Mouse (Mus musculus) heart, embryonic 11.5 days (tissue): Measurements from ENCODE around the gene Ddah2. TPM values are rescaled to one million over a fixed set of nuclear protein-coding genes. Genes with fewer than 3 reads are reported as not detected.

ENCODE experiments used
- ATAC-seq: fragments of 200-750 bp; cut with Nextera tagmentation; replicated peaks from 2 replicates; pipeline ENCODE4 v1.8.0; 2017; ENCODE audit warnings: moderate library complexity; ENCODE audit not compliant: insufficient number of reproducible peaks, low FRiP score, low TSS enrichment
- H3K27ac ChIP-seq: fragments of 300-500 bp; sonication (generic); 2 replicates; pipeline ENCODE4 v1.5.1; 2014; ENCODE audit warnings: mild to moderate bottlenecking, low read depth, low read length
- H3K27me3 ChIP-seq: fragments of 300-500 bp; sonication (generic); 2 replicates; pipeline ENCODE4 v1.6.1; 2014; ENCODE audit warnings: mild to moderate bottlenecking, low read length, mixed read lengths; ENCODE audit not compliant: control insufficient read depth, insufficient read depth
- H3K36me3 ChIP-seq: fragments of 300-500 bp; sonication (generic); 2 replicates; pipeline ENCODE4 v1.6.1; 2014; ENCODE audit warnings: mild to moderate bottlenecking, low read length, moderate library complexity, mixed read lengths; ENCODE audit not compliant: control insufficient read depth, insufficient read depth
- H3K4me1 ChIP-seq: fragments of 300-500 bp; sonication (generic); 2 replicates; pipeline ENCODE4 v1.6.1; 2014; ENCODE audit warnings: low read length; ENCODE audit not compliant: control insufficient read depth, insufficient read depth
- H3K4me2 ChIP-seq: fragments of 300-500 bp; sonication (generic); 2 replicates; pipeline ENCODE4 v1.6.1; 2014; ENCODE audit warnings: mild to moderate bottlenecking, moderate library complexity
- H3K4me3 ChIP-seq: fragments of 300-500 bp; sonication (generic); 2 replicates; pipeline ENCODE4 v1.5.1; 2014; ENCODE audit warnings: low read depth, low read length
- H3K9ac ChIP-seq: fragments of 300-500 bp; sonication (generic); 2 replicates; pipeline ENCODE4 v1.6.1; 2014; ENCODE audit warnings: mild to moderate bottlenecking, low read depth, low read length, moderate library complexity
- H3K9me3 ChIP-seq: fragments of 300-500 bp; sonication (generic); replicated peaks from 2 replicates; pipeline ENCODE4 v1.6.1; 2016; ENCODE audit warnings: low read length; ENCODE audit not compliant: control insufficient read depth
- WGBS: fragments of 180-500 bp; shearing (Covaris S2); extraction: QIAGEN DNeasy Blood & Tissue Kit; methylation state at CpG from one replicate; pipeline ENCODE4 v1.1.7; 2014; ENCODE audit not compliant: insufficient replicate concordance; 5-methylcytosine and 5-hydroxymethylcytosine counted together
- polyA plus RNA-seq: library from polyadenylated mRNA; unstranded; fragments of >200 nt; fragmentation: Nextera tagmentation; extraction: Ambion mirVana; gene quantifications from 2 replicates; pipeline ENCODE4 v1.2.1, GENCODE M21; 2014

Ddah2 gene
- polyA plus RNA-seq, 1 experiment from 2014 or later: 213 TPM

DNA sequence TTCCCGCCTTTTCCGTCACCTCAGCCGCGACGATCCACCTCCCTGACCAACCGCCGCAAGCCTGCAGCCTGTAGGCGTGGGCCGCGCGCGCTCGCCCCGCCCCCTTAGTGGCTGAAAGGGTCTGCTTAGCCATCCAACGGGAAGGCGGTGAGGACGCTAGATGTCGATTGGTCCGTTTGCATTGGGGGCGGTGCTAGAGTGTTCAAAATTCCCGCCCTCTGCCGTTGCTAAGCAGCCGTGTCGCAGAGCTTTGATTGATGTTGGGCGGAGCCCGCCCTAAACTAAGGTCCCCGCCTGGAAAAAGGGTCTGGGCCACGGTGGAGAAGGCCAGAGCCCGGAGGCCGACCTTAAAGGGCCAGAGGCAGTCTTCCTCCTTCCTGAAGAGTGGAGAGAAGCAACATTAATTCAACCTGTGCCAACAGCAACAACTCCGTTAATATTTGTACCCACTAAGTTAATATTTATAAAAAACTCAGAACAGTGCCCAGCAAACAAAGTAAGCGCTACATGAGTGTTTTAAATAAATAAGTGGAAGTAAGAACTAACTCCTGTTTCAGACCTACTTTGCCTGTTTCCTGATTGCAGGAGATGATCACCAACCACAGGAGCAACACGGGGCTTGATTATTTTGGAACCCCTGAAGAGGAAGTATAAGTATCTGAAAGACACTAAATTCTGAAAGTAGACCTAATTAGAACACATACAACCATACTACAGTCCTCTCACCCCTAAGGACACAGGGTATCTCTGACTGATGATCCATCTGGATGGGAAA, 12.0 kb upstream of the Ddah2 start, which contains the start of gene Msh5:
Msh5 (minus strand) TSS at position 65 of the 775 bp plus-strand sequence.
- H3K4me1 ChIP-seq: peaks cover 39% of the 10 kb centered on the region
- 3% methylated on average over 32 of the region's 33 CpGs for WGBS

DNA sequence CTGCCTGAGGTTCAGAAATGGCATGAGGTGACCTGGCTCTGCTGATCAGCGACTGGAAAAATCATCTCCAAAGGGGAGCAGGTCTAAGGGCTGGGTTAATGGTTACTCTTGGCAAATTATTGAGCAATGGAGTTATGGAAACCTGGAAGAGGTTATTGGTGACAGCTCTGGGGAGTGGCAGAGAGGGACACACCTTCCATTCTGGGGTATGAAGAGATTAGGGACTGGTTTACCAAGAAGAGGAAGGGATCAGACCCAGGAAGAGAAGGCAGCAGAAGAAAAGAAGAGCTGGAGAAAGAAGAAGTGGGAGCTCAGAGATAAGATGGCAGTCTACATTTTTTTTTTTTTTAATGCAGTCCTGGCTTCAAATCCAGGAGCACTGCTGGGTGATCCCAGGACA, 11.1 kb upstream of the Ddah2 start:
- WGBS: 53% methylated on average over 1 of the region's 1 CpGs
- Histone ChIP-seq H3K4me1 (peaks cover 47% of the 10 kb centered on the region), H3K4me2 (peak overlapping the region; percentile 52), H3K27ac (peak overlapping the region; percentile 99), H3K36me3 (peaks cover 2% of the 10 kb centered on the region), H3K9ac (peak overlapping the region; percentile 53; the same call in 1 of the 2 replicates), H3K9me3 (no peaks in the 10 kb centered on the region), H3K27me3 (no peaks in the 10 kb centered on the region), H3K4me3 (no peak overlapping the region)
- ATAC-seq: no peak

More for the DNA sequence above, 12.0 kb upstream of the Ddah2 start, which contains the start of gene Msh5:
- ATAC-seq: peak; percentile 96
- Histone ChIP-seq H3K27ac (peak within 1 kb of the TSS; percentile 99), H3K4me2 (peak within 1 kb of the TSS; percentile 89), H3K9me3 (no peaks in the 10 kb centered on the region), H3K4me3 (peak within 1 kb of the TSS; percentile 53), H3K27me3 (no peaks in the 10 kb centered on the region), H3K9ac (peak within 1 kb of the TSS; percentile 87), H3K36me3 (no peaks in the 10 kb centered on the region)

DNA sequence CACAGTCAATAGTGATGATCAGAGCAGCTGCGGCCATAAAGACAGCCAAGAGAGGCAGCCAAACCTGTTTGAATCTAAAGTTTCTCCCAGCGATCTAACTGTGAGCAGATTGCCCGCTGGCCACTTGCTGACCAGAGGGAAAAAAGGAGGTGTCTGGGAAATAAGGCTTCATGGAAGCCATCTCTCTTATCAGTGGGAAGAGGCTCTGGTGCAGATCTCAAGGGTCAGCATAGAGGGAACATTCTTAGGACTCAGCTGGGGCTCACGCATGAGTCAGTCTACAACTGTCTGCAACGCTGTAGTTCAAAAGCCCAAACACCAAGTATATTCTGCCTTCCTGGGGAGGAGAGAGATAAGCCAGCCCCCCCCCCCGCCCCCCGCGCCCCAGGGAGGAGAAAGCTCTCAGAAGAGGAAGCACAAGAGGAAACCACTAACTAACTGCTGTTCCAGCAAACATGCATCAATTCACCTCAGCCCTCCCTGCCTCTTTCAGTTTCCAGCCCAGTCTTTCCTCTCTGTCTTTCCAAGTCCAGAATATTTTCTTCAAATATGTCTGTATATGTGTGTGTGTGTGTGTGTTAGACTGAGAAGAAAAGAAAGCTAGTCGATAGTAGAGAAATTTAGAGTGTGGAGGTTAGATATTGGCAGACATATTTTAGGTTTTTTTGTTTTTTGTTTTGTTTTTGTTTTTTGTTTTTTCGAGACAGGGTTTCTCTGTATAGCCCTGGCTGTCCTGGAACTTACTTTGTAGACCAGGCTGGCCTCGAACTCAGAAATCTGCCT, 10.5 kb upstream of the Ddah2 start:
- peak overlapping the region; percentile 52 for H3K4me2 ChIP-seq
- peak overlapping the region; percentile 53; the same call in 1 of the 2 replicates for H3K9ac ChIP-seq
- no peaks in the 10 kb centered on the region for H3K9me3 ChIP-seq
- no peaks in the 10 kb centered on the region for H3K27me3 ChIP-seq
- 28% methylated on average over 8 of the region's 11 CpGs for WGBS
- peaks cover 47% of the 10 kb centered on the region for H3K4me1 ChIP-seq
- ATAC-seq: no peak
- H3K36me3 ChIP-seq: peaks cover 9% of the 10 kb centered on the region
- peak overlapping the region; percentile 99 for H3K27ac ChIP-seq
- H3K4me3 ChIP-seq: no peak overlapping the region

DNA sequence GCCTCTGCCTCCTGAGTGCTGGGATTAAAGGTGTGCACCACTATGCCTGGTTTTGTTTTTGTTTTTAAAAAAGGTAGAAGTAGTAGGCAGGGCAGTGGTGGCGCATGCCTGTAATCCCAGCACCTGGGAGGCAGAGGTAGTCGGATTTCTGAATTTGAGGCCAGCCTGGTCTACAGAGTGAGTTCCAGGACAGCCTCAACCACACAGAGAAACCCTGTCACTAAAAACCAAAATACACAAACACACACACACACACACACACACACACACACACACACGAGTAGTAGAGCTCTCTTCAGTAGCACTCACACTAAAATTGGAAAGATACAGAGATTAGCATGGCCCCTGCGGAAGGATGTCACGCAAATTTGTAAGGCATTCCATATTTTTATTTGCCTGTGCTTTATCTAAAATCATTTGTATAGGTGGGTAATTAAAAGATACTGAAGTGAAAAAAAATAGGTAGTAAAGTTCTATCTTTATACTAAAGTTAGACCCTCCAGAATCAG, 9.8 kb upstream of the Ddah2 start:
- H3K9me3 ChIP-seq: no peaks in the 10 kb centered on the region
- peaks cover 46% of the 10 kb centered on the region for H3K4me1 ChIP-seq
- 67% methylated on average over 5 of the region's 5 CpGs for WGBS
- peak overlapping the region; percentile 85 for H3K4me2 ChIP-seq
- H3K27me3 ChIP-seq: no peaks in the 10 kb centered on the region
- peak overlapping the region; percentile 92; the same call in 1 of the 2 replicates for H3K4me3 ChIP-seq
- no peak for ATAC-seq
- H3K27ac ChIP-seq: peak overlapping the region; percentile 99
- peaks cover 13% of the 10 kb centered on the region for H3K36me3 ChIP-seq
- no peak overlapping the region; the same call in 1 of the 2 replicates for H3K9ac ChIP-seq

DNA sequence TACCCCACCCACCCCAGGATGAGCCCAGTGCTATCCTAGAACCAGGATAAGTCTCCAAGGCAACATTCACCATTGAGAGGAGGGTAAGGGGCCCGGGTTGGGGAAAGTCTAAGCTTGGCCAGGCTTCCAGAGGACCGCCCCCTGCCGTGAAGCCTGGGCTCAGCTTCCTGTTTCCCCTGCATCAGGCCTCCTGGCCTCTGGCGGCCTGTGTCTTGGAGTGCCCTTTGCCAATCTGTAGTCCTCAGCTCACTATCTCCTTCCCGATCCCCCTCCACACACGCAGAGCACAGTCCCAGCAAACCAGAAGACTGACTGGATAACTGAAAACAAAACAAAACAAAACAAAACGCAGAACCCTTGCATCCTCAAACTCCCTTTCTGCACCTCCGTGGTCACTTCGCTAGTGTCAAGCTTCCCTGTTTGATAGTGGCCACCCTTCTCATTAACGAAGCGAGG, 9.2 kb upstream of the Ddah2 start, which contains the start of gene Clic1:
Clic1 (plus strand) TSS at position 406 of the 456 bp plus-strand sequence.
- peak within 1 kb of the TSS; percentile 99 for H3K27ac ChIP-seq
- 1% methylated on average over 11 of the region's 11 CpGs for WGBS
- no peaks in the 10 kb centered on the region for H3K27me3 ChIP-seq
- peak; percentile 12; the same call in 1 of the 2 replicates for ATAC-seq
- H3K4me2 ChIP-seq: peak within 1 kb of the TSS; percentile 85
- peak within 1 kb of the TSS; percentile 95 for H3K9ac ChIP-seq
- H3K9me3 ChIP-seq: no peaks in the 10 kb centered on the region
- H3K36me3 ChIP-seq: peaks cover 18% of the 10 kb centered on the region
- peaks cover 41% of the 10 kb centered on the region for H3K4me1 ChIP-seq
- H3K4me3 ChIP-seq: peak within 1 kb of the TSS; percentile 92

DNA sequence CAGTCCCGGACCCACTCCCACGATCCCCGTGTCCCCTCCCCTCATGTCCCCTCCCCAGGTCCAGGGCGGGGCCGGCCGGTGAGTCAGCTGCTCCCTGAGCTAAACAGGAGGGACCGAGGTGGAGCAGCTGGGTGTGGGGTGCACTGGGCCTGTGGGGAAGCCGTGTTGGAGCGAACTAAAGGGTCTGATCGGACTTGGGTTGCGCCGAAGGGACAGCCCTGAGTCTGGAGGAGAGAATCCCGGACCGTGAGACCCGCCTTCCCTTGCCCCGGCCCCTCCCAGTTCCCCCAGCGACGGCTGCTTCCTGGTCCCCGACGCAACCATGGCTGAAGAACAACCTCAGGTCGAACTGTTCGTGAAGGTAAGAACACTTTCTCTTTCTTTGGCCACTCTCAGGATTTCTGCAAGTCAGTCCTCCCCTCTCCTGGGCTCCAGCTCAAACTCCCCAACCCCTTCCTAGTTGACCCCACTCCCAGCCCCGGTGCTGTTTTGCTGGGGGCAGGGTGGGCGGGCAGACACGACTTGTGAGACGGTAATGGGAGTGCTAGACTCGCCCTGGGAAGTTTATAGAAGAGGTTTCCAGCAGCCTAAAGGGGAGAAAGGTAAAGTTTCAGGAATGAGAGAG, 8.6 kb upstream of the Ddah2 start:
- Histone ChIP-seq H3K27ac (peak overlapping the region; percentile 99), H3K4me1 (peaks cover 34% of the 10 kb centered on the region), H3K36me3 (peaks cover 18% of the 10 kb centered on the region), H3K4me3 (peak overlapping the region; percentile 92), H3K27me3 (no peaks in the 10 kb centered on the region), H3K9me3 (no peaks in the 10 kb centered on the region), H3K4me2 (peak overlapping the region; percentile 85), H3K9ac (peak overlapping the region; percentile 95)
- WGBS: under 1% methylated on average over 27 of the region's 27 CpGs
- peak; percentile 19; the same call in 1 of the 2 replicates for ATAC-seq

DNA sequence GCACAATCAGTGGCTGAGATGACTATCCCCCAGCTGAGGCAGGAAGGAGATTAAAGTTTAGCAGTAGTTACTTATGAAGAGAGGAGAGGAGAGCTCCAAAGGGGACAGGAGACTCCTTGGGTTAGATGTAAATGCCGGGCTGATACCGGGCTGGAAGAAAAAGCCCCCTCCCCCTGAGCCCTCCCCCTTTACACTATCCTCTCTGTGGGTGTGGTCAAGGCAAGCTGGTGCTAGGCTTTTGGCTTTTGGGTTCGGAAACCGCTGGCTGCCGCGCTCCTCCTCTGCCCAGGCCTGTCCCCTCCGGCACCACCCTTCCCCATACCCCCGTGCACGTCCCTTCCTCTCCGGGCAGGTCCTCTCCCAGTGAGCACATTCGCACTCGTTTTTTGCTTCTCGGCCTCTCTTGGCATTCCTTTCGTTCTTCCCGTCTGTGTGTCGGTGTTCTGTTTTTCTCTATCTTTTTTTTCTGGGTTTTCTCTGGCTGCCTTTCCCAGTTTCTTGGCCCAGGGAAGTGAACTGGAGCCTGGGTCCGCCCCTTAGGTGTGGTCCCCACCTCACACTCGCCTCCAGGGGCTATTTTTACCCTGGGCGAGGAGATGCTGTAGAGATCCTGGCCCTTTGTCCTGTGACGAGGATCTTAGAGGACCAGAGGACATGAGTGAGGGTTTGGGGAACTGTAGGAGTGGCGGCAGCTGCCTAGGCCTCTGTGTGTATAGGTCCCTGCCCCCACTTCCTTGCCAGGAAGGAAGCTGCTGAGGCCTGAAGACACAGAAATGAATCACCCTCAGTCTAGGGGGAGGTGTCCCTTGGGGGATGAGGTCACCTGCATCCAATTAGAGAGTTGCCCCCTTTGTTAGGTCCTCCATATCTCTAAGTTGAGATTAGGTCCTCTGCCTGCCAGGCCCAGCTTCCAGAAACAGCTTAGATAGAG, 7.4 kb upstream of the Ddah2 start:
- H3K4me2 ChIP-seq: peak overlapping the region; percentile 85
- H3K27ac ChIP-seq: peak overlapping the region; percentile 99
- H3K4me1 ChIP-seq: peaks cover 32% of the 10 kb centered on the region
- H3K9ac ChIP-seq: peak overlapping the region; percentile 95
- peaks cover 27% of the 10 kb centered on the region for H3K36me3 ChIP-seq
- under 1% methylated on average over 21 of the region's 21 CpGs for WGBS
- ATAC-seq: peak; percentile 72
- H3K4me3 ChIP-seq: peak overlapping the region; percentile 92
- no peaks in the 10 kb centered on the region for H3K27me3 ChIP-seq
- no peaks in the 10 kb centered on the region for H3K9me3 ChIP-seq
